Mouse (Mus musculus) cerebellum, postnatal 36 days (tissue): Measurements from ENCODE around the gene Ttc34.

Source experiments
- DNase-seq, 2 experiments: peaks; one replicate each; pipeline ENCODE4 v3.0.0; 2021 to 2022; ENCODE audit warnings: mixed read lengths in 2 of 2

Gene Ttc34

GRCm38 (mm10) chr4:154897676-154898465, 60.6 kb downstream of the Ttc34 start:
- DNase-seq = peak; percentile 30 to 36

DNA sequence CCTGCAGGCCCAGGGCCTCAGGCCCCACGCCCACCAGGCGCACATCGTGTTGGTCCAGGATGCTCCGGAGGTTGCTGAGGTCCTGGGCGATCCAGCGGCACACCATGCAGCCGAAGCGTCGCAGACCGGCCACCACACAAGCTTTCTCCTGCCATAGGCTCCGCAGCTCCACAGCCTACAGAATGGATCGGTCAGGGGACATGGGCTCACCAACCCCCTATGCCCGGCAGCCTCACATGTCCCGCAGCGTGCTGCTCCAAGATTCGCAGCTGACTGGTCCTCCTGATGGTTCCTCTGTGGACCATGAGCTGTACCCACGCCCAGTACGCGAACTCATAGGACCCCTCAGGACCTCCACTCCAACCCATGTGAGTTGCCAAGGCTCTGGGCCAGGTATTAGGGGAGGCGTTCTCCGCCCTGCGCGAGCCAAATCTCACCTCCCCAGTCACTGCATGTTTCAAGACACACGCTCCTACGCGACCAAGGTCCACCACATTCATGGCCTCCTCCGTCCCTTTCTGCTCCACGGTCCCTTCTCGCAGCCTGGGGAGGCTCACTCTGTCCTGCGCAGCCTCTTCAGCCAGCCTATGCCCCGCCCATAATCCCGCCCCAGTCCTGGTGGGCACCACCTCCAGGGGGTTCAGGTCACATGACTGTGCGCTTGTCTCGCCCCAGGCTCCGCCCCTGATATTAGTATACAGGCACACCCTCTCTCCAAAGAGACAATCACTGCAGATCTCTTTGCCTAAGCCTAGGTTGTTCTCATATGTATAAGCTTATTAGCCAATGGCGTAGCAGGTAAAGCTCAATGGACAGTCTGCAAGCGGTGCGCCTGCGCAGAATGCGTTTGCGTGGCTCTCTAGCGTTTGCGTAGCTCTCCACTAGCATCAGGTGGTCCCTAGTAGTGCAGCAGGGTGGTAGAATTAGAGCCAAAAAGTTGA, 61.5 kb downstream of the Ttc34 start, which contains the start of gene Fam213b:
Fam213b (minus strand) TSS at position 630 of the 941 bp plus-strand sequence.
- DNase-seq = peak; percentile 77 to 84

DNA sequence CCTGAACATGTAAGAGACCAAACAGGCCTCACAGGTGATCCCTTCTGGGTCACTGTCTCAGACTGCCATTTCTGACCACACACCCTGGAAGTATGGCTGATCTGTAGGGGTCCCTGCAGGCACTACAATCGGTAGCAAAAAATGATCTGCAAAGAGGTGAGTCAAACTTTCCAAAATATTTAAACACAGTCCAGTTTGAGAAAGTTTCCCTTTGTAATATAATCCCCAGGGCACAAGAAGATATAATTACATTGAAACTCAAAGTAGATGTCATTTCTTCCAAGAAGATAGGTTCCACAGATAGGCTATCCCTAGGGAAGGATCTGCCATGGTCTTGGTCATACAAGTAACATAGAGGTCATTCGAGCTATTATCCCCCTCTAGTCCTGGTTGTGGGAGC, 65.1 kb downstream of the Ttc34 start:
- DNase-seq = no peak

DNA sequence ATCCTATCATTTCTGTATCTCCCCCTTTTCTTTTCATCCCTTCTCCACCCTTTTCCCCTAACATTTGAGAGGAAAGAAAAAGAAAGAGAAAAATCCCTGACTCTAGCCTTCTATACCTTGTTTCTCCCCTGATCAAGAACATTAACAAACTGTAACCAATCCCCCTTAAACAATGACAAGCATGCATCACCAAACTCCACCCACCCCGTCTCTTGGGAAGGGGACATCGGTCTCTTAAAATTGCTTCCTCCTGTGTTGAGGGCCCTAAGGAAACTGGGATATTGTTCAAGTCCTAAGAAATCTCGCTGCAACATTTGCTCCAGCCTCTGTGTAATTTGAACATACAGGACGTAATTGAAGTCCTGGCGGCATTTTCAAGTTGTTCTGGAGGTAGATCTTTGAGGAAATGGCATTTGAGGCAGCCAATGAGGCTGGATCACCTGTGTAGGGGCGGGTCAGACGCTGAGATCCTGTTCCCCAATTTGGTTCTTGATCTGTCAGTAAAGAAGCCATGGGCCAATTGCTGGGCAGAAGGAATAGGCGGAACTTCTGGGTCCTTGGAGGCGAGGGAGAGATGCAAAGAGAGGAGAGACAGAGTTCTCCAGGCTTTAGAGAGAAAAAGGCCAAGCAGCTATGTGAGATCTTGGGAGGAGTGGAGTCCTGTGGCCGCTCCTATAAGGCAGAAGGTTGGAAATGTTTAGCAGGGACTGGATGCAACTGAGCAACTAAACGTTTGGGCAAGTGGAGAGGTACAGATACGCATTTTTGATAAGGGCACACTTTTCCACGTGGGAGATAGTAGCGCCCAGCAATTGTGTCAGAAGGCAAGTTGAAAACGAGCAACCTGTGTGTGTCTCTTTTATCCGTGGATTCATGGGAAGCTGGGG, 67.2 kb downstream of the Ttc34 start:
- peak; percentile 82 to 87 for DNase-seq

DNA sequence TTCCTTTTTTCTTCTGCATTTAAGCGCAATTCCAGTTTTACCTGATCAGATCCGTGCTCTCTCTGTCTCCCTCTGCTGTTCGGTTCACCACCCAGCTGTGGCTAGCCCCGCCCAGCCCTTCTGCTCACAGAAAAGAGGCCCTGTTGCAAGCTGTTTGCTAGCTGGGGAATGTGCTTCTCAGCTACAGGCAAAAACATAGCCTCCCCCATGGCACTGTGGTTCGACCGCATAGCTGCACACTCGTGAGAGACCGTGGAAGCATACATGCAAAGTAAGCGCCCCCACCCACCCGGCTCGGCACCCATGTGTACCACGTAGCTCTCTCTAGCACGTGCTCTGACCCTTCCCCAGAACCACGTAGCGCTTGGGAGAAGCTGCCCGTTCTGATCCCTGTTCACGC, 70.6 kb downstream of the Ttc34 start:
- DNase-seq = peak; percentile 74 to 76

- no peak for DNase-seq
Measured at GRCm38 (mm10) chr4:154908490-154908889, 71.2 kb downstream of the Ttc34 start.

DNA sequence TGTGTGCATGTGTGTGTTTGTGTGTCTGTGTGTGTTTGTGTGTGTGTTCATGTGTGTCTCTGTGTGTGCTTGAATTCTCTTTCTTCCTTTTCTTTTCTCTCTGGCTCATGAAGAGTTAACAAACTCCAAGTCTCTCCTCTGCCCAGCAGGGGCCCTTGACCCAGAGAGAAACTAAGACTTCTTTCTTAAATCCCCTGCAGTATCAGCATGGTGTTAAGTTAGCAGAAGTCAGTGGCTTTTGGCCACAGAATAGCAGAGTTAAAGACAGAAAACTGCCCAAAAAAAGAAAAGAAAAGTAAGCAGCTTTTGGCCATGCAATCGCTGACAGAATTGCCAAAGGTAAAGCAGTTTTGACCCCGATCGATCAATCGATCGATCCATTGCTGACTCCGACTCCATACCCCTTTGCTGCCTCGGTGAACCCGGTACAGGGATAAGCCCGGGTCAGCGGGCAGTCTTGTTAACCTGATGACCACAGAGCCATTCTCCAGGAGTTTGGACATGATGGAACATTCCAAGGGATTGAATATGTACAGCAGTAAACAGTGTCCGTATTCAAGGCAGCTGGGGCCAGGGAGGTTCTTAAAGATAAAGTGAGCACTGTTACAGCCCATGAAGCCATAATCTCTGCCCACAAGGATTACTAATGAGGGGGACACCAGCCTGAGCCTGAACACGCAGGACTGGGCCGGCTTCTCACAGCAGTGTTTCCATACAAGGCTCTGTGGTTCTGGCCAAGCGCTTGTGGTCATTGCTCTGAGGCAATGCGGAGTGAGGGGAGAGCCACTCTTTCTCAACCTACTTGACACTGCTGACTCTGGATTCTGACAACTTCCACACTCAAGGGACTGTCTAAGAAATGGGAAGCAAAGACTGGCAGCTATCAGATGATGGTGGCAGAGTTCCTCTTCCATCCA, 73.6 kb downstream of the Ttc34 start:
- DNase-seq = no peak

DNA sequence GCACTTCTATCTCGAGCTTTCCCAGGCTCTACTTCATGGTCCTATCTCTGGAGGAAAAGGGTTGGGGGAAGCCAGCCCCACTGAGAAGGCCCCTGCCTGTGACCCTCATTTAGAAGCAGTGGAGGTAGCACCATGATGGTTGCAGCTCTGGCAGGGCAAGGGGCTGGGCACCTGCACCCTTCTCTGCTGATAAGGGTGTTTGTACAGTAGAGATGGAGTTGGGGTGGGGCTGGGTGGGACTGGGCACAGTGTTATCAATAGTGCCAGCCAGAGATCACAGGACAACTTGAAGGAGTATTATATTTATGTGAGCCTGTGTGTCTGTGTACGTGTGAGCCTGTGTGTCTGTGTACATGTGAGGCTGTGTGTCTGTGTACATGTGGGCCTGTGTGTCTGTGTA, 74.4 kb downstream of the Ttc34 start:
- DNase-seq = no peak

- no peak for DNase-seq
Measured at GRCm38 (mm10) chr4:154913845-154914244, 76.6 kb downstream of the Ttc34 start.

- DNase-seq = no peak
Measured at GRCm38 (mm10) chr4:154914252-154914651, 77.0 kb downstream of the Ttc34 start.

- DNase-seq = no peak
Measured at GRCm38 (mm10) chr4:154914707-154915106, 77.4 kb downstream of the Ttc34 start.

DNA sequence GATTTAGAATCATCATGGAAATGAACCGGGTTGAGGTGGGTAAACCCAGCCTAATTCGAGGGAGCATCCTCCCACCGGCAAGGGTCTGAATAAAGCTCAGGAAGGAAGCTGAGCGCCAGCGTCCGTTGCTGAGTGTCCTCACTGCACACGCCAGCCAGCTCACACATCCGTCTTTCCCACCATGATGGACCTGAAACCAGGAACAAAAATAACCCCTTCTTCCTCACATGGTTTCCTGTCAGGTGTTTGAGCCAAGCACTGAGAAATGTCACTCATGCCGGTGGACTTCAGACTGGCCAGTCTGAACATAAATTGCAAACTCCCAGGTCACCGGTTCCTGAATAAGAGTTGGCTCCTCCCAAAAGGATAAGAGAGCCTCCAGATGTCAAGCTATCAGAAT, 78.0 kb downstream of the Ttc34 start:
- no peak for DNase-seq

DNA sequence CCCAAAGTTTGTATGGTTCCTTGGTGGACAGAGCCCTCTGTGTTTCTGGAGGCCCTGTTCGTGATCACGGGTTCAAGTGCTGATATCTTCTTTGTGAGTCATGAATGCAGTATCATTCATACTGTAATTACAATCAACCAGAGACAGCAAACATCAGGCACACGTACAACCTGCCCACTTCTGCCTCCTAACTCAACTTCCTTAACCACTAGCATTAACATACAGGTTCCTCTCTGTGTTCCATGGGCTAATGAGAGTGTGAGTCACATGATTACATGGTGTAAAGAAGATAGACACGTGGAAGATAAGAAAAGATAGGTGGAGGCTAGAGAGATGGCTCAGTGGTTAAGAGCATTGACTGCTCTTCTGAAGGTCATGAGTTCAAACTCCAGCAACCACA, 79.4 kb downstream of the Ttc34 start:
- no peak for DNase-seq
